Mouse (Mus musculus): ENCODE measurements at regions not wholly inside any gene's neighbourhood (a gene's known extent, or its start where the extent isn't known, plus 50 kb on each side); places are given as distances from the start of the nearest gene placed in this dataset.

GRCm38 (mm10) chr13:99617457-99617856 is 101.1 kb upstream of the Map1b start:
- TF ChIP-seq CTCF (IDR thresholded peaks at IDR 0.05; ENCODE audit: control insufficient read depth, insufficient read depth, insufficient replicate concordance, low read depth, low read length) (no peak), POLR2A (IDR thresholded peaks at IDR 0.05; ENCODE audit: control insufficient read depth, low read depth, low read length) (no peak)

Measured in testis, adult 2 months (tissue).